Mouse (Mus musculus) kidney, postnatal 0 days (tissue): ENCODE results near the gene P4ha2. TPM values are rescaled to one million over a fixed set of nuclear protein-coding genes. Genes with fewer than 3 reads are reported as not detected.

Source experiments
- ATAC-seq: fragments of 200-750 bp; cut with Nextera tagmentation; replicated peaks from 2 replicates; pipeline ENCODE4 v1.8.0; 2017; ENCODE audit warnings: low read depth, moderate number of reproducible peaks, moderate TSS enrichment, moderate library complexity; ENCODE audit not compliant: low FRiP score
- DNase-seq: peaks from one replicate; pipeline ENCODE4 v3.0.0-alpha.2; 2016; ENCODE audit warnings: low spot score
- H3K27ac ChIP-seq: fragments of 300-500 bp; sonication (generic); 2 replicates; pipeline ENCODE4 v1.5.1; 2014; ENCODE audit warnings: mild to moderate bottlenecking
- H3K27me3 ChIP-seq: fragments of 300-500 bp; sonication (generic); 2 replicates; pipeline ENCODE4 v1.6.1; 2014; ENCODE audit warnings: low read length, mixed read lengths; ENCODE audit not compliant: insufficient read depth
- H3K36me3 ChIP-seq: fragments of 300-500 bp; sonication (generic); 2 replicates; pipeline ENCODE4 v1.6.1; 2014; ENCODE audit warnings: low read length, mixed read lengths; ENCODE audit not compliant: insufficient read depth
- H3K4me1 ChIP-seq: fragments of 300-500 bp; sonication (generic); replicated peaks from 2 replicates; pipeline ENCODE4 v1.6.1; 2014; ENCODE audit warnings: antibody characterized with exemption, low read length, mixed read lengths; ENCODE audit not compliant: insufficient read depth
- H3K4me2 ChIP-seq: fragments of 300-500 bp; sonication (generic); 2 replicates; pipeline ENCODE4 v1.6.1; 2014; ENCODE audit warnings: mild to moderate bottlenecking, low read length, moderate library complexity, mixed read lengths
- H3K4me3 ChIP-seq: fragments of 300-500 bp; sonication (generic); replicated peaks from 2 replicates; pipeline ENCODE4 v1.5.1; 2014; ENCODE audit warnings: low read depth, low read length
- H3K9ac ChIP-seq: fragments of 300-500 bp; sonication (generic); 2 replicates; pipeline ENCODE4 v1.6.1; 2014; ENCODE audit warnings: low read depth, low read length
- H3K9me3 ChIP-seq: fragments of 300-500 bp; sonication (generic); replicated peaks from 2 replicates; pipeline ENCODE4 v1.6.1; 2016; ENCODE audit warnings: low read length, inconsistent platforms, mixed read lengths
- CTCF ChIP-seq: IDR thresholded peaks from 2 replicates; pipeline ENCODE4 v1.5.1; 2016; ENCODE audit warnings: antibody characterized with exemption, low read depth, mild to moderate bottlenecking, moderate library complexity
- WGBS: fragments of 180-500 bp; shearing (Covaris S2); extraction: QIAGEN DNeasy Blood & Tissue Kit; methylation state at CpG from one replicate; pipeline ENCODE4 v1.1.7; 2014; 5-methylcytosine and 5-hydroxymethylcytosine counted together
- polyA plus RNA-seq: library from polyadenylated mRNA; unstranded; fragments of >200 nt; fragmentation: Nextera tagmentation; extraction: Ambion mirVana; gene quantifications from 2 replicates; pipeline ENCODE4 v1.2.1, GENCODE M21; 2015

P4ha2 gene
- polyA plus RNA-seq, 1 experiment from 2014 or later: 11.2 TPM

GRCm38 (mm10) chr11:54090091-54090879 lies 9.6 kb upstream of the P4ha2 start:
- 50% methylated on average over 1 of the region's 1 CpGs for WGBS
- Histone ChIP-seq H3K9ac (no peak overlapping the region), H3K36me3 (no peaks in the 10 kb centered on the region), H3K27me3 (no peaks in the 10 kb centered on the region), H3K9me3 (no peaks in the 10 kb centered on the region), H3K4me2 (no peak overlapping the region), H3K27ac (no peak overlapping the region), H3K4me3 (no peak overlapping the region), H3K4me1 (no peaks in the 10 kb centered on the region; the same call in 1 of the 2 replicates)
- TF ChIP-seq CTCF: no peak
- DNase-seq (no peak), ATAC-seq (no peak)

- no peak for ATAC-seq
- Histone ChIP-seq H3K36me3 (no peaks in the 10 kb centered on the region), H3K27ac (no peak overlapping the region), H3K9me3 (no peaks in the 10 kb centered on the region), H3K4me1 (no peaks in the 10 kb centered on the region; the same call in 1 of the 2 replicates), H3K27me3 (no peaks in the 10 kb centered on the region), H3K4me2 (no peak overlapping the region), H3K9ac (no peak overlapping the region), H3K4me3 (no peak overlapping the region)
- no peak for TF ChIP-seq CTCF
- WGBS: 55% methylated on average over 8 of the region's 8 CpGs
- DNase-seq: no peak
Measured at GRCm38 (mm10) chr11:54091726-54092125, 8.2 kb upstream of the P4ha2 start.

GRCm38 (mm10) chr11:54092188-54092587 lies 7.7 kb upstream of the P4ha2 start:
- no peak for ATAC-seq
- no peak for DNase-seq
- Histone ChIP-seq H3K27me3 (no peaks in the 10 kb centered on the region), H3K4me2 (no peak overlapping the region), H3K9ac (no peak overlapping the region), H3K27ac (no peak overlapping the region), H3K4me1 (no peaks in the 10 kb centered on the region; the same call in 1 of the 2 replicates), H3K4me3 (no peak overlapping the region), H3K9me3 (no peaks in the 10 kb centered on the region), H3K36me3 (no peaks in the 10 kb centered on the region)
- no peak for TF ChIP-seq CTCF
- 54% methylated on average over 7 of the region's 7 CpGs for WGBS

GRCm38 (mm10) chr11:54093000-54093399 lies 6.9 kb upstream of the P4ha2 start:
- Histone ChIP-seq H3K27ac (no peak overlapping the region), H3K27me3 (no peaks in the 10 kb centered on the region), H3K4me2 (no peak overlapping the region), H3K9me3 (no peaks in the 10 kb centered on the region), H3K9ac (no peak overlapping the region), H3K4me1 (no peaks in the 10 kb centered on the region; the same call in 1 of the 2 replicates), H3K36me3 (no peaks in the 10 kb centered on the region), H3K4me3 (no peak overlapping the region)
- no peak for ATAC-seq
- TF ChIP-seq CTCF: peak; percentile 78
- 7% methylated on average over 3 of the region's 3 CpGs for WGBS
- no peak for DNase-seq

GRCm38 (mm10) chr11:54100692-54101591 lies 1.0 kb downstream of the P4ha2 start:
- H3K4me2 ChIP-seq: peak overlapping the region; percentile 81
- H3K9ac ChIP-seq: peak overlapping the region; percentile 73
- no peaks in the 10 kb centered on the region for H3K36me3 ChIP-seq
- TF ChIP-seq CTCF: no peak
- H3K4me3 ChIP-seq: peak overlapping the region; percentile 64
- DNase-seq (peak; percentile 71), ATAC-seq (peak; percentile 71)
- H3K9me3 ChIP-seq: no peaks in the 10 kb centered on the region
- WGBS: under 1% methylated on average over 71 of the region's 83 CpGs
- H3K27ac ChIP-seq: no peak overlapping the region
- peaks cover 8% of the 10 kb centered on the region; the same call in 1 of the 2 replicates for H3K4me1 ChIP-seq
- H3K27me3 ChIP-seq: no peaks in the 10 kb centered on the region

GRCm38 (mm10) chr11:54101701-54102100 lies 1.8 kb downstream of the P4ha2 start:
- ATAC-seq (no peak; the same call in 1 of the 2 replicates), DNase-seq (no peak)
- WGBS: 65% methylated on average over 9 of the region's 9 CpGs
- Histone ChIP-seq H3K4me1 (peaks cover 8% of the 10 kb centered on the region; the same call in 1 of the 2 replicates), H3K36me3 (no peaks in the 10 kb centered on the region), H3K4me2 (peak overlapping the region; percentile 81), H3K27ac (no peak overlapping the region), H3K27me3 (no peaks in the 10 kb centered on the region), H3K9ac (no peak overlapping the region; the same call in 1 of the 2 replicates), H3K9me3 (no peaks in the 10 kb centered on the region), H3K4me3 (peak overlapping the region; percentile 64; the same call in 1 of the 2 replicates)
- TF ChIP-seq CTCF: no peak
